Mouse (Mus musculus) myocyte (in vitro differentiated cells): ENCODE data around the gene Zfp653.

Experiments
- MAX ChIP-seq: IDR thresholded peaks from one replicate; pipeline ENCODE4 v1.6.1; 2011; ENCODE audit warnings: low read depth, mild to moderate bottlenecking, control low read depth
- POLR2A ChIP-seq: IDR thresholded peaks from one replicate; pipeline ENCODE4 v1.6.1; 2011; ENCODE audit warnings: low read depth, mild to moderate bottlenecking, control low read depth, moderate library complexity; ENCODE audit not compliant: insufficient read length
- POLR2AphosphoS2 ChIP-seq: IDR thresholded peaks from one replicate; pipeline ENCODE4 v1.6.1; 2011; ENCODE audit warnings: low read depth, control low read depth; ENCODE audit not compliant: insufficient read length
- TCF12 ChIP-seq: IDR thresholded peaks from one replicate; pipeline ENCODE4 v1.6.1; 2011; ENCODE audit warnings: mild to moderate bottlenecking, control low read depth; ENCODE audit not compliant: poor library complexity, insufficient read depth, severe bottlenecking
- USF1 ChIP-seq: IDR thresholded peaks from one replicate; pipeline ENCODE4 v1.6.1; 2011; ENCODE audit warnings: low read depth, mild to moderate bottlenecking, control low read depth, moderate library complexity

GRCm38 (mm10) chr9:22116740-22117426 is 45.7 kb upstream of the Zfp653 start, which contains the start of gene Elof1:
- no peak for TF ChIP-seq MAX
- peak; percentile 67 for TF ChIP-seq POLR2A
- TF ChIP-seq POLR2AphosphoS2, result peak; percentile 83
- no peak for TF ChIP-seq USF1
- no peak for TF ChIP-seq TCF12
